Mouse (Mus musculus): ENCODE measurements at regions not wholly inside any gene's neighbourhood (a gene's known extent, or its start where the extent isn't known, plus 50 kb on each side); places are given as distances from the start of the nearest gene placed in this dataset.

DNA sequence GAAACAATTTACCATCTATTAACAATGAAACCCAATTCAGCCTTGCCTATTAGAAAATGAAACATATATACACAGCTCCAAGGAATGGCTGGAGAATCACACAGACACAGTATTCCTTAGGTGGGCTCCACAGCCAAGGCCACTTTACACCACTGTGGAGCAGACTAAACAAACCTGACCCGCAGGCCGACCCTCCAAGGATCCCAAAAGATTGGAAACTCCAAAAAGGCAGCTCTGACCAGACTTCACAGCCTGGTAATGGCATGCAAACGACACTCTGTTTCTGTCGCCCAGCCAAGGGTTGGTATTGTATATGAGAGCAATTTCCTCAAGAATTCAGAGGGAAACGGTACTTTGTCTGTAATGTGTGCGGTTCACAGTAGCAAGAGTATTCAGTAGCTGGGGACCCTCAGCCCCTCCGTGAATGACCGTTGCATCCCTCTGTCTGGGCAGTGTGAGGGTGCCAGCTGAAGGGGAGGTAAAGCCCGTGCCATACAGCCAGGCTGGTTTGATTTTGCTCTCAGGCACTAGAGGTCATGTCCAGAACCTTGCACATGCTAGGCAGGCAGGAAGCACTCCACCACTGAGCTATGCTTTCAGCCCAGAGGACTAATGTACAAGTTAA is 184.5 kb upstream of the Spred2 start:
- in situ Hi-C loops (cut with MboI, MseI) = no loop called here

DNA sequence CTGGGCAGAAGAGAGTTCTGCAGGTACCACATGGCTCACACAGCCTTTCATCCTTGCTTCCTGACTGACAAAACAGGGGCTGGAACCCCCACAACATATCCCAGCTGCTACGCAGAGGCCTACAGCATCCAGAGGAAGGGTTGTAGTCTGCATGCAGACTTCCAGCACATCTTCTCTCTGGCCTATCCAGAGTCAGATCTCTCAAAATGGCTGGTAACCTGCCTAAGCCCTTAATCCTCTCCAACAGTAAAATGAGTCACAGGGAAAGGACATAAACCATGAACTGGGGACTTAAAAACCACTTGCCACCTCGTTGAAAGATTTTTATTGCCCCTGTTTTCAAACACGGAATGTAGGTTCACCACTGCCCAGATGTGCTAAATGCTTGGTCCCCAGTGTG is 183.6 kb upstream of the Spred2 start:
- in situ Hi-C loops (cut with MboI, MseI) = no loop called here

DNA sequence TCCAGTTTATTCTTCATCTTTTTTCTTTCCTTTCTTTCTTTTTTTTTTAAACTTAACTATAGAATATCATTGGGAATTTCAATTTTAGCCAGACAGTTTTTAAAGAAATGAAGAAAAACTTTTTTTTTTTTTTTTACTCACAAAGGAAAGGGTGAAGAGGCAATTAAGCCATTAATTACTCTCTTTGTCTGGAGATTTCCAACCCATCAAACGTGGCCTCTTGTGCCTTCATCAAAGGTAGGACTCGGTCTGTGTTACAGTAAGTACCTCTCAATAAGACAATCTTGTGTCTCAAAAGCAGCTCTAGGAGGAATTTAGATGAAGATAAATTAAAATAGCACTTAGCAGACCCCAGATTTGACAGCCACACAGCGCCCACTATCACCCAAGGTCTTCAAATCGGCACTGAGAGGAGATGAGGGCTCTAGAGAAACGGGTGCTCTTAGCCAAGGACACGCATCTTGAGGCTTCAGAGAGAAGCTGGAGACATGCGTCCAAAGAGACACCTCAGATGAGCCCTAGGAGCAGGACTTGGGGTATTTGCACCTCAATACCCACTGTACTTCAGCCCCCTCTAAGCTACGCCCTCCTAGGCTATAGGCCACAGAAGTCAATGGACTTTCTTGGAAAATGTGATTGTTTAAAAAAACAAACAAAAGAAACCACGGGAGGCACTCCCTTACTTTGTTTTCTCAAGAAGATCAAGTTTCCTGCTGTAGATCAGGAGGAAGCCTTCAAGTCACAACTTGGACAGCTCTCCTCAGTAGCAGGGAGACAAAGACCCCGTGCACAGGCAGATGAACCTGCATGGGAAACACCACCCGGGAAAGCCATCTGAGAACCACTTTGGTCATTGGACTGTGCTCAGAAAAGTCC is 176.8 kb upstream of the Spred2 start:
- in situ Hi-C loops (cut with MboI, MseI) = no loop called here

DNA sequence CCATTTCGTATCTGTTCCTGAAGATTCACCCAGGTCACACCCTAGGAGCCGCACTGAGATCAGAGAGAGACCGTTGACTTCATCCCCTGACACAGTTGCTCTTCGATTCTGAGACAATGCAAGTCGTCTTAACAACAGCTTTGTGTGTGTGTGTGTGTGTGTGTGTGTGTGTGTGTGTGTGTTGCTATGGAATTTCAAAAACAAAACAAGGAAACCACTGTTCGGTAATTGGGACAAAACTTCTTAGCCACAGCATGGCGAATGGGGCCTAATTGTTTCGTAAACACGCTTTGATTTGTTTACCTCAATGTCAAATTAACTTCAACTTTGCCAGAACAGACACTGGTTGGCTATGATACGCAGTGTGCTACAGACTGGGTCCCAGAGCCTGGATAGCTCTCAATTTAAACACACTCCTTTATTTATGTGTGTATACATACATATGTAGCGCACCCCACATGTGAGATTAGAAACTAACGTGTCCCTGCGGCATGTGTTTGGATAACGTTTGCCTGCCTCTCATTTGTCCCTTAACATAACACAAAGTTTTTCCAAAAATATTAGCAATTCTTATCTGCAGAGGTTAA is 176.1 kb upstream of the Spred2 start:
- in situ Hi-C loops (cut with MboI, MseI) = no loop called here

DNA sequence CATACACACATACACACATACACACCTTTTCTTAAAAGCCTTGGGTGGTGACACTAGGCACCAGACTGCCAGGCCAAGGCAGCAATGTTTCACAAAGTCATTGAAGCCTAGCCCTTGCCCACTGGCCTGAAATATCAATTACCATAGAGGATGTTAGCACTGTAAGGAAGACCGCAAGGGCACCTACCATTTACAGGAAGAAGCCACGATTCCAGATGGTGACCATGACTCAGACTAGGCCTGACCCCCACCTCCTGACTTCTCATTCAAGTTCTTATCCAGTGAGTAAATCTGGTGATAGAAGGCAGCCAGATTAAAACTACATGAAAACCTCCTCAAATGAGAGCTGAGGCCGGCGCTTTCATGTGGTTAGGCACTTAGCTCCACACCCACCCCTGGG is 165.3 kb upstream of the Spred2 start:
- in situ Hi-C loops (cut with MboI, MseI) = no loop called here

DNA sequence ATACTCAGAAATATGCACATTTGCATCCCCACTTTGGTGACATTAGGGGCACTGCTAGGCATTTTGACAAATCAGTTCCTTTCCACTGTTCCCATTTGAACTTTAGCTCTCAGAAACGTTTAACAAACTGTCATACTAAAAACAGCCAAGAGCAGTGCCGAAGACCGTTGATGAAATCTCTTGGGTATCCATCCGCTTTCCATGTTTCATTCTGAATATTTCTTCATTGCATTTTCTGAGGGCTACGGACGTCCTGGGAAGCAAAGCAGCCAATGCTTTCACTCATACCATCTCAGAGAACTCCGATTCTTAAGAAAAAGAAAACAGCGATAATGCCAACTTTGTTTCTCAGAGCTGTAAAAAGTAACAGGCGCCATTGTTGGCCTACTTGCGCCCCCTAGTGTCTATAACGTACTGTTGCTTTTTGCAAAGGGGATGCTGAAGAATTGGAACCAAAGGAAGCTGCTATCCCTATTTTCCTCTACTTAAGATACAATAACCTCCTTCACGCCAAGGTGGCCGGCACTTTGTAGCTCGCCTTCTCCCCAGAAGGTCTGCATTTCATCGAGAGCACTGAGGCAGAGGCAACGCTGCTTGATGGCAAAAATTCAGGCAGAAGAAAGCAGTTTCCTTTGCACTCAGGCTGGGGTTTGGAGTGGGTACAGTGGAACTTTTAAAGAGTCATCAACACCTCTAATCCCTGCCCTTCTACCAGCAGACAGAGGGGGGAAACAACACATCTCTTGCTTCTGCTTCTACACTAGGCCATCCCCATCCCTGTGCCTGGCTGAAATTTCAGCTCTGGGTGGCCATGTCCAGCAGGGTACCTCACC is 163.1 kb upstream of the Spred2 start:
- in situ Hi-C loops (cut with MboI, MseI) = loop anchor here (10.0 kb wide), 2 partner anchors 716 to 1764 kb away; no protein-coding TSS in a partner anchor

DNA sequence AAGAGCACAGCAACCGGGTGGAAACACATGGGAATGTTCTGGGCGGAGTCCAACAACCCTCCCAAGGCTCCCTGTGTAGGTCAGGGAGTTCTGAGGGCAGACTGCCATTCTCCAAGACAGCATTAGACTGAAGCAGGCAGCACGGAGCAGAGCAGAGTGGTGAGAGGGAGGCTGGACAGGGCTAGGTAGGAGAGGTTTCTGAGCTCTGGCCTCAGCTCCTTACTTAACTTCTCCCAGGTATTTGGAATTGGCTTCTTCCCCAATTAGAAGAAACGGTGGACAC is 162.5 kb upstream of the Spred2 start:
- in situ Hi-C loops (cut with MboI, MseI) = loop anchor here (10.0 kb wide), 2 partner anchors 717 to 1763 kb away; no protein-coding TSS in a partner anchor

DNA sequence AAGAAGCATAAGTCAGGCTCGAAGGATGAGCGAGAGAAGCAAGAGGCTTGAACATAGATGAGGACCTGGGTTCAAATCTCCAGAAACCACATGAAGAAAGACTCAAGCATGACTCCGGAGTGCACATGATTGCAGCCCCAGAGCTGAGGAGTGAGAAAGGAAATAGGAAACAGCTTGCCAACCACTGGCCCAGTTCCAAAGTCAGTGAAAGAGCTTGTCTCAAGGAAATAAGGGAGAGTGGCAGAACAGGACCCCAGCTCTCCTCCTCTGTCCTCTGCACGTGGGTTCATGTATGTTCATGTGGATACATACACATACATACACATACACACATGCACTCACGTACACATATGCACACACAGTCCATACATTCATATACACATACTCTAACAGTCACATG is 156.9 kb upstream of the Spred2 start:
- in situ Hi-C loops (cut with MboI, MseI) = loop anchor here (10.0 kb wide), 2 partner anchors 723 to 1757 kb away; no protein-coding TSS in a partner anchor

DNA sequence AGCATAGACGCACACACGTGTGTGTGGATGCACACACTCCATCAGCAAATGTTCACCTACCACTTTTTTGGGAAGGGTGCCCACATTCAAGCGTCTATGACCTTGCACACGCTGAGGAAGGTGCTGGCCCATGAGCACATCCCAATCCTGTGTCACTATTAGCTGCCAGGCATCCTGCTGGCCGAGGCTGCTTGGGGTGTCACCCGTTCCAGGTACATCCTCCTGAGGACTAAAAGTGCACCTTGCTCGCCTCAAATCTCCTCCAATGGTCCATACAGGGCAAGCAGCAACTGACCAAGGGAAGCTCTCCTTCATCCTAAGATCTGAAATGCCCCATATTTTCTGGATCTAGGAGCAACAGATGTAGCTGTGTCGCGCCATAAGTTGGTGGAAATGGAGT is 156.3 kb upstream of the Spred2 start:
- in situ Hi-C loops (cut with MboI, MseI) = loop anchor here (10.0 kb wide), 2 partner anchors 723 to 1757 kb away; no protein-coding TSS in a partner anchor

DNA sequence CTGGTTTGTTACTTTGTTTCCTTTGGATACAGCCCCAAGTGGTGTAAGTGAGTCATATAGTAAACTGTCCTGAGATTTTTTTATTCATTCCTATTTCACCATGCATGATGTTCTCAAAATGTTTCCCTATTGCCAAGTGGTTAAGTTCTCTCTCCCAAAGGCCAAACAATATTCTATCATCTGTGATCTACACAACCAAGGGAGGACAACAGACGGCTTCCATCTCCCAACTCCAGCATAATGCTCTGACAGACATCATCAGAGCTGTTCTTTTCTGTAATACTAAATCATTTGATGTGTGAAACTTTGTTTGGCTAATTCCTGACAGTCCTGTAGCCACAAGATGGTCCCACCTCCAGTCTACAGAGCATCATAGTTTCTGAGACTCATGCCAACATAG is 155.2 kb upstream of the Spred2 start:
- in situ Hi-C loops (cut with MboI, MseI) = loop anchor here (10.0 kb wide), 2 partner anchors 724 to 1756 kb away; no protein-coding TSS in a partner anchor

DNA sequence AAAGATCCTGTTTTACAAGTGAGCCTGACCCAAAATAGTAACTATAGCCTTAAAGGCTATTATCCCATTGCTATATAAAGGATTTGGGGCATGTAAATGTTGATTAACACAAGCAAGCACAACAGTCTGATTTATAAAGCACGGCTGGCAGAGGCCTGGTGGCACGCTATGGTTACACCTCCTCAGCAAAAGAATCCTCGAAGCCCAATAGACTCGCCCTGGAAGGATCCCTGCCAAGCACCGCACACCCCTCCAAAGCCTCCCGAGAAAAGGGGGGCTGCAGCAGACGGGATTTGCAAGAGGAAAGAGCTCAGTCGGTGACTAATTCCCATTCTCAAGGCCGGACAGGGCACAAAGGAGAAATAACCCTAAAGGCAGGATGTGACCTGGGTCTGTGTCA is 150.2 kb upstream of the Spred2 start:
- in situ Hi-C loops (cut with MboI, MseI) = no loop called here

DNA sequence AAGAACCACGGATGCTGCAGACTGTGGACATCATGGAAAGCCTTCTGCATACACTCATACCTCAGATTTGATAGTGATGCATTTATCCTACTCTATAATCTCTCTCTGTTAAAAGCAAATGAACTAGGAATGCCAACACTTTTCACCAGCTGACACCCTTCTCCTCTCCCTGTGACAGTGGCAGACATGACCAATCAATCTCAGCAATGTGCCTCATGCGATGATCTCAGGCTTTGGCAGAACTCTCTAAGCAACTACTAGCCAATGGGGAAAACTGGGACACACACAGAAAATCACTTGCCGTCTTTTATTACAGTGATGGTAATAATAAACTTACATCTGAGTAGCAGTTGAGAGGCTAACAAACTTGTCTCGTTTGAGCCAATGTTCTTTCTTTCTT is 148.4 kb upstream of the Spred2 start:
- in situ Hi-C loops (cut with MboI, MseI) = no loop called here

DNA sequence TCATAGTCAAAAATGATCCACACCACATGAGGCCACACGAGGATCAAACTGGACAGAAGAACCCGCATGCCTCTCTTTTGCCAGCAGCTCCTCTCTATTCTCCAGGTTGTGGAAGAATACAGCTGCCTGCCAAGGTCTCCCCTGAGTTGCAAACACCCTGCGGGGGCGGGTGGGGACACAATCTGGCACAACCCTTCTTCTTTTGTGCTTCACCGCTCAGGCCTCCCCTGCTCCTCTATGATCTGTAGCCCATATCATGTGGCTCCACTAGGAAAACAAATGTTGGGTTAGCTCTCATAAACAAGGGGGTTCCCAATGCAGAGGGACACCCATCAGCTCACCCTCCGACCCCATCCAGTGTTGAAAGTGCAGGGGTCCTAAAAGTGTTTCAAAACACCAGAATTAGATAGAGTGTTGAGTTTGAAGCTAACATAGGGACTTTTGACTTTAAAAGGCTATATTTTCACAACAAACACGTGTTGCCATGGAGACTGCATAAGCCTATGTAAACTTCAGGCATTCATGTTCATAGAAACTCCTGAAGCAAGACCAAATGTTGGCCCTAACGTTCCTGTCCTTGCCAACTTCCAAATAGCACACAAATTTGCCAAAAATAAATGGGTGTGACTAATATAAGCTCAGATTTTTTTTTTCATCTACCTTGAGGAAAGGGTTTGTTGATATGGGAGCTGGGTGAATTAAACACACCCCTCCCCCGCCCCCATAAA is 147.5 kb upstream of the Spred2 start:
- in situ Hi-C loops (cut with MboI, MseI) = no loop called here

DNA sequence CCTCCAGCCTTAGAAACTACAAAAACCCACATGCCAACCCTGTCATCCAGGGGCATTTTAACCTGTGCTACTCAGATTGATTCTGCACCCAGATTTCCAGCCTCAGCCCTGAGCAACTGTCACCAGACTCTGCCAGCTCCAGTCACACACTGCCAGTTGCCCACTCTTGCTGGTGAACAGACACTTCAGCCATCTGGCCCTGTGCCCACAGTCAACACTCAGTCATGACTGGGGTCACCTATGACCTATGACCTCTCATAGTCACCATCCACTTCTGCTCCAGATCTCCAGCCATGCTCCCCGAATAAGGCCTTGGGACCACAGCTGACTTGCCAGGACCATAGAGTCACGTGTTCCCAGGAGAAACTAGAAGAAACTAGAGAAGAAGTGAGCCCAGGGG is 146.0 kb upstream of the Spred2 start:
- in situ Hi-C loops (cut with MboI, MseI) = no loop called here

DNA sequence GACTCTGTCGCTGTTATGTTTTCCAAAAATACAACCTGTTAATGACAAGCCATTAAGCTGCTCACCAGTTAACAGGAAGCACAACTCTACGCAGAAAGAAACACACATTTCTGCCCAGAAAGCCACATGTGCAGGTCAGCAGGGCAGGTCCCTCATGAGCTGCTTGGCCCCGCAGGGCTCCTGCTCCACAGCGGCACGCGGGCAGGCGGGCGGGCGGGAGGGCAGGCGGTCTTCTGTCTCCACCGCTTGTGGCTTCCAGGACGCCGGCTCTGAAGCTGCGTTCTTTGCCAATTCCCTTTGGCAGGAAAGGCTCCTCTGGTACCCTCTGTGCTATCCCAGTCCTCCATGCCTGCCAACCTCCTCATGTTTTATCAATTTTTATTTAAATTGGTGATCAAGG is 139.1 kb upstream of the Spred2 start:
- in situ Hi-C loops (cut with MboI, MseI) = no loop called here

DNA sequence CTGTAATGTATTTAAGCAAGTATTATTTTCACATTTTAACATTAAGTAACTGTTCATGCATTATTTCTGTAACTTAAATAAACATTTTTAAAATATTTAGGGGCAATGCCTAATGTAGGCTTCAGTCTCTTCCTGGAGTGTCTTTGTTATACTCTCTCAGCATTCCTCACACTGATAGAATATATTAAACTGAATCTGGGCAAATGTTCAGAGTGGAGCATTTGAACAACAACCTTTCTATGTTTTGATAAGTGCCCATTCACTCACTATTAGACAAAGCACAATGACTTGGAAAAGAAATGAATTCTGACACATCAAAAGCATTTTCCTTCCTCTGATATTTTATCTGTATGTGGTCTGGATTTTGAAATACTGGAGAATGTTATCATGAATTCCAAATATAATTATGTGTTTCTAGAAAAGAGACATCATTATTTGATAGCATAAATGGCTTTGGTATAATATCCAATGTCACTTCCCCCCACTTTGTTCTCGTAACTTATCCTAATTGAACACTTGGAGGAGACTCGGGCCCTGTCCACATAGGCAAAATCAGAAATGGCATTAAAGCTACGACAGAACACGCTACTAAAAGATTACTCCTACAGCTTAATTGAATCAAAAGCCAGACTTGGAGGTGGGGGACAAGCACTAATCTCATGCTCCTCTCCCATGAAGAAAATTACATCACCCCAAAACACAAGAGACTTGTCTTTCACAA is 127.1 kb upstream of the Spred2 start:
- in situ Hi-C loops (cut with MboI, MseI) = no loop called here

DNA sequence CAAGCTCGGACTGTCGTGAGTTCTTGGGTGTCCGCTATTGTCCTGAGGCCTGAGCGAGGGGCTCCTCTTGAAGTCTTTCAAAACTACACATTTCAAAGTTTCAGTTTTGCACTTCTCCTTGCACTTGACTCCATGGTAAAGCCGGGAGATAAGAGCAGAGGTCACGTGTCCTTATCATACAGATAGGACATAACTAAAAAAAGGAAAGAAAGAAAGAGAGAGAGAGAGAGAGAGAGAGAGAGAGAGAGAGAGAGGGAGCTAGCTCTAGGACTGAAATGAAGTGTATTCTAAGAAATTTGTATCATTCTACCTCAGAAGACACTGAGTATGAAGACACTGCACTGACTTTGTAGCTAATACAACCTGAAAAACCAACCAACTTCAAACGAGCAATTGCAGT is 114.8 kb upstream of the Spred2 start:
- in situ Hi-C loops (cut with MboI, MseI) = no loop called here

DNA sequence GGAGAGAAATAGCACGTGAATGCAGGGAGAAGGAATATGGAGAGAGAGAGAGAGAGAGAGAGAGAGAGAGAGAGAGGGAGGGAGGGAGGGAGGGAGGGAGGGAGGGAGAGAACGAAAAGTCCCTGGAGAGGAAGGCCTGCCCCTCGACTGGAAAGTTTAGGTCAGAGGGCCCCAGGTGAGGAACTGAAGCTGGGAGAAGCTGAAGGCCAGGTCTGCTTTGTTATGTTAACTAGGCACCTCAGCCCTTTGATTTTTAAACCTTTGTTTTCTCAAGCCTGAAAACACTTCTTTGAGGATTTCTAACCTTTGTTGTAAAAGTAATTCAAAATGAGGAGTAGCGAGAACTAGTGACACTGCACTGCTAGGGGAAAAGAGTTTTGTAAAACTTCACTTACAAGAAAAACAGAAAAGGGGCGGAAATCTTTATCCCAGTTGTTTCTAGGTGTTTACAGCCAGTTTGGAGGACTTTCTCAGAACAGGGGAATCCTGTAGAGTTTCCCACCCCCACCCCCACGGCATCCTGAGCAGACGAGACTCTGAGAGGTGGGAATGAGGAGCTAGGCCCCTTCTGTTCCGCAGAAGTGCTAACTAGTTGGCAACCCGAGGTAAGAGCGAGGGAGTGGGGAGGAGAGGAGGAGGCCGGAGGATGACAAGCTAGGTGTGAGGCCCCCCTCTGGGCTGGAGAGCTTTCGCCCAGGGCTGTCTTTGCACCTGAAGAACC is 112.7 kb upstream of the Spred2 start:
- in situ Hi-C loops (cut with MboI, MseI) = no loop called here

DNA sequence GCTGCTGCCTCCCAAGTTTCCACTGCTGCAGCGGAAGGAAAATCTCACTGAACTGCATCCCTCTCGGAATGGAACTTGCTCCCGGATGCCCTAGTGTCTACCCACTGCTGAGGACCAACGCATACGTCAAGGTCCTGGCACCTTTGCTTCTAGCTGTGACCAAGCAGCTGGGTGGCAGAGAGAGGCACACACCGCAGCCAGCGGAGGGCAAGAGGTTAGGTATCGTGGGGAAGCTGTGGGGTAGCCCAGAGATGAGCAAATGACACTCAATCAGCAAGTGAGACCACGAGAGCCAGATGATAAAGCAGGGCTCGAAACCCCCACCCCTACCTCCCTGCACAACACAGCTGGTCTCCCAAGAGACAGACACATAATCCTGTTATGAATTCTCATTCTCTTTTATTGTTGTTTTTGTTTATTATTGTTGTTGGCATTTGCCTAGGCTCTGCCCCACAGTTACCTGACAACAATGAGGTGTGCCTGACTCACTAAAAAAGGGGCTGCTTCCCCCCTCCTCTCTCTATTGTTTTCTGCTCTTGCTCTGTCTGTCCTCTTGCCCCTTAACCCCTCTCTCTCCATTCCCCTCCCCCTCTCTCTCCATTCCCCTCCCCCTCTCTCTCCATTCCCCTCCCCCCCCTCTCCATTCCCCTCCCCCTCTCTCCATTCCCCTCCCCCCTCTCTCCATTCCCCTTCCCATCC is 112.0 kb upstream of the Spred2 start:
- in situ Hi-C loops (cut with MboI, MseI) = no loop called here
